23 mouse cellular contexts compared by ENCODE assay signal in genomic region chr8:5918136-5918535, GRCm38 (mm10).
DNase-seq lines count a peak whose midpoint lies in the region; ATAC-seq and TF ChIP-seq lines count a peak whose summit lies in the region.
"Had no signal": no experiment of that assay in that cellular context is flagged by ENCODE, and none has a peak within 500 bp of the region (broad histone marks: within the 10 kb centered on the region; RNA-seq: fewer than 3 reads in every experiment).

No protein-coding gene starts in this region.

- 76% methylated on average over 1 of the region's 1 CpGs for WGBS in forebrain, embryonic 14.5 days
- 88% methylated on average over 1 of the region's 1 CpGs for WGBS in forebrain, embryonic 10.5 days
- WGBS in midbrain, postnatal 0 days = 72% methylated on average over 1 of the region's 1 CpGs
- WGBS in midbrain, embryonic 10.5 days = 95% methylated on average over 1 of the region's 1 CpGs
- WGBS in forebrain, postnatal 0 days = 35% methylated on average over 1 of the region's 1 CpGs

- H3K4me1 ChIP-seq in forebrain, embryonic 14.5 days (ENCODE audit: control insufficient read depth, insufficient read depth, low read length) = no peaks in the 10 kb centered on the region
- H3K4me1 ChIP-seq in forebrain, embryonic 10.5 days = no peaks in the 10 kb centered on the region
- H3K4me1 ChIP-seq in midbrain, postnatal 0 days (ENCODE audit: insufficient read depth, low read length) = no peaks in the 10 kb centered on the region
- no peaks in the 10 kb centered on the region for H3K4me1 ChIP-seq in midbrain, embryonic 10.5 days
- H3K4me1 ChIP-seq in forebrain, postnatal 0 days (ENCODE audit: insufficient read depth) = no peaks in the 10 kb centered on the region
- H3K4me1 ChIP-seq: embryonic facial prominence, embryonic 13.5 days; limb, embryonic 10.5 days; megakaryocyte, embryonic 14.5 days; neural tube, embryonic 12.5 days; stomach, embryonic 15.5 days had no signal

- H3K27ac ChIP-seq in forebrain, embryonic 14.5 days (ENCODE audit: low read depth, low read length) = no peak overlapping the region
- H3K27ac ChIP-seq in forebrain, embryonic 10.5 days = no peak overlapping the region
- H3K27ac ChIP-seq in midbrain, postnatal 0 days (ENCODE audit: low read depth, low read length) = no peak overlapping the region
- no peak overlapping the region for H3K27ac ChIP-seq in midbrain, embryonic 10.5 days (replicated peaks)
- H3K27ac ChIP-seq in forebrain, postnatal 0 days (ENCODE audit: low read depth, low read length) = no peak overlapping the region
- H3K27ac ChIP-seq: embryonic facial prominence, embryonic 13.5 days; gastrocnemius, adult 2 months; limb, embryonic 10.5 days; neural tube, embryonic 12.5 days; stomach, embryonic 15.5 days had no signal

- no peaks in the 10 kb centered on the region for H3K36me3 ChIP-seq in forebrain, embryonic 14.5 days (ENCODE audit: control insufficient read depth, insufficient read depth, low read length)
- no peaks in the 10 kb centered on the region for H3K36me3 ChIP-seq in forebrain, embryonic 10.5 days (replicated peaks)
- H3K36me3 ChIP-seq in midbrain, postnatal 0 days (ENCODE audit: insufficient read depth, low read length) = no peaks in the 10 kb centered on the region
- no peaks in the 10 kb centered on the region for H3K36me3 ChIP-seq in midbrain, embryonic 10.5 days
- no peaks in the 10 kb centered on the region for H3K36me3 ChIP-seq in forebrain, postnatal 0 days (ENCODE audit: insufficient read depth)
- H3K36me3 ChIP-seq: embryonic facial prominence, embryonic 13.5 days; limb, embryonic 10.5 days; neural tube, embryonic 12.5 days; stomach, embryonic 15.5 days had no signal

- no peak overlapping the region for H3K4me3 ChIP-seq in forebrain, embryonic 14.5 days (ENCODE audit: low read depth, low read length)
- no peak overlapping the region for H3K4me3 ChIP-seq in forebrain, embryonic 10.5 days
- no peak overlapping the region for H3K4me3 ChIP-seq in midbrain, postnatal 0 days (ENCODE audit: low read depth, low read length)
- H3K4me3 ChIP-seq in midbrain, embryonic 10.5 days = no peak overlapping the region
- no peak overlapping the region for H3K4me3 ChIP-seq in forebrain, postnatal 0 days (ENCODE audit: low read depth, low read length)
- H3K4me3 ChIP-seq: embryonic facial prominence, embryonic 13.5 days; gastrocnemius, adult 2 months; limb, embryonic 10.5 days; megakaryocyte, embryonic 14.5 days; neural tube, embryonic 12.5 days; stomach, embryonic 15.5 days had no signal

- H3K9ac ChIP-seq in forebrain, embryonic 14.5 days (ENCODE audit: low read length) = no peak overlapping the region
- H3K9ac ChIP-seq in midbrain, postnatal 0 days (replicated peaks; ENCODE audit: low read length, poor library complexity, severe bottlenecking) = no peak overlapping the region
- H3K9ac ChIP-seq in forebrain, postnatal 0 days = no peak overlapping the region
- H3K9ac ChIP-seq: embryonic facial prominence, embryonic 13.5 days; lung, embryonic 14.5 days; neural tube, embryonic 12.5 days; stomach, embryonic 15.5 days had no signal

- ATAC-seq in forebrain, embryonic 14.5 days = peak; percentile 94
- ATAC-seq in midbrain, postnatal 0 days (ENCODE audit: low FRiP score) = no peak
- peak; percentile 95 for ATAC-seq in forebrain, postnatal 0 days
- ATAC-seq in megakaryocyte progenitor cell, adult 5-6 weeks (replicated peaks; ENCODE audit: poor library complexity) = no peak

- DNase-seq in forebrain, embryonic 14.5 days (ENCODE audit: low spot score) = peak; percentile 87
- no peak for DNase-seq in forebrain, embryonic 10.5 days (ENCODE audit: extremely low spot score, low spot score)
- peak; percentile 34 for DNase-seq in midbrain, postnatal 0 days (ENCODE audit: low spot score)
- DNase-seq in midbrain, embryonic 10.5 days (ENCODE audit: low spot score) = no peak
- peak; percentile 81 for DNase-seq in forebrain, postnatal 0 days
- DNase-seq in layer of hippocampus, postnatal 14 days (ENCODE audit: low spot score in 2 of 2) = peak; percentile 18 to 56
- no peak for DNase-seq in heart, adult 9 months (ENCODE audit: low spot score in 2 of 2)
- DNase-seq: adrenal gland, adult 8-10 months; B cell, adult 2 months; cerebellum, adult 2 months; gastrocnemius, adult 2 months; heart, postnatal 4 days; kidney, adult 9 months; kidney, postnatal 4 days; lung, embryonic 14.5 days; thymus, postnatal 14 days had no signal

- H3K4me2 ChIP-seq in forebrain, embryonic 14.5 days (ENCODE audit: low read length) = no peak overlapping the region
- H3K4me2 ChIP-seq in midbrain, postnatal 0 days (ENCODE audit: low read depth, low read length, poor library complexity, severe bottlenecking) = no peak overlapping the region
- H3K4me2 ChIP-seq in forebrain, postnatal 0 days (ENCODE audit: low read depth) = no peak overlapping the region
- H3K4me2 ChIP-seq: embryonic facial prominence, embryonic 13.5 days; liver, embryonic 11.5 days; lung, embryonic 14.5 days; neural tube, embryonic 12.5 days; stomach, embryonic 15.5 days had no signal

- no peaks in the 10 kb centered on the region for H3K9me3 ChIP-seq in forebrain, embryonic 14.5 days (replicated peaks; ENCODE audit: control insufficient read depth, low read length)
- H3K9me3 ChIP-seq in forebrain, embryonic 10.5 days = no peaks in the 10 kb centered on the region
- no peaks in the 10 kb centered on the region for H3K9me3 ChIP-seq in midbrain, postnatal 0 days (ENCODE audit: low read length)
- H3K9me3 ChIP-seq in midbrain, embryonic 10.5 days (replicated peaks) = no peaks in the 10 kb centered on the region
- no peaks in the 10 kb centered on the region for H3K9me3 ChIP-seq in forebrain, postnatal 0 days (ENCODE audit: low read length)
- H3K9me3 ChIP-seq: embryonic facial prominence, embryonic 13.5 days; limb, embryonic 10.5 days; megakaryocyte, embryonic 14.5 days; neural tube, embryonic 12.5 days; stomach, embryonic 15.5 days had no signal

- H3K27me3 ChIP-seq in forebrain, embryonic 14.5 days (replicated peaks; ENCODE audit: control insufficient read depth, insufficient read depth, low read length) = no peaks in the 10 kb centered on the region
- H3K27me3 ChIP-seq in forebrain, embryonic 10.5 days (ENCODE audit: poor library complexity, severe bottlenecking) = no peaks in the 10 kb centered on the region
- H3K27me3 ChIP-seq in midbrain, postnatal 0 days (ENCODE audit: insufficient read depth, low read length) = no peaks in the 10 kb centered on the region
- no peaks in the 10 kb centered on the region for H3K27me3 ChIP-seq in midbrain, embryonic 10.5 days (ENCODE audit: low read depth, poor library complexity, severe bottlenecking)
- H3K27me3 ChIP-seq in forebrain, postnatal 0 days (ENCODE audit: insufficient read depth, low read length) = no peaks in the 10 kb centered on the region
- H3K27me3 ChIP-seq: embryonic facial prominence, embryonic 13.5 days; megakaryocyte, embryonic 14.5 days; neural tube, embryonic 12.5 days; stomach, embryonic 15.5 days had no signal

- TF ChIP-seq CTCF in midbrain, postnatal 0 days (IDR thresholded peaks at IDR 0.05) = no peak
- peak; percentile 51 for TF ChIP-seq CTCF in forebrain, postnatal 0 days (IDR thresholded peaks at IDR 0.05; ENCODE audit: low read depth)

Comparison
In these comparisons a context has a peak if more than half of its experiments do, and no peak if none do; other contexts are left out.
1. DNase-seq: peak in forebrain, embryonic 14.5 days (single experiment), midbrain, postnatal 0 days (single experiment), forebrain, postnatal 0 days (single experiment) and layer of hippocampus, postnatal 14 days (2 of 2); none in forebrain, embryonic 10.5 days (single experiment), midbrain, embryonic 10.5 days (single experiment) and heart, adult 9 months (0 of 2).
2. ATAC-seq: peak in forebrain, embryonic 14.5 days (single experiment) and forebrain, postnatal 0 days (single experiment); none in midbrain, postnatal 0 days (single experiment) and megakaryocyte progenitor cell, adult 5-6 weeks (single experiment).